Mouse (Mus musculus) hindbrain, embryonic 11.5 days (tissue): ENCODE measurements at regions not wholly inside any gene's neighbourhood (a gene's known extent, or its start where the extent isn't known, plus 50 kb on each side); places are given as distances from the start of the nearest gene placed in this dataset.
"Not testable (repeated sequence)": the region's sequence is repeated elsewhere in the genome, so short reads cannot be mapped to it uniquely, and the experiment has no call there.

Experiments used
- ATAC-seq: fragments of 200-750 bp; cut with Nextera tagmentation; 2 replicates; pipeline ENCODE4 v1.8.0; 2017; ENCODE audit warnings: mild to moderate bottlenecking, moderate TSS enrichment, moderate library complexity; ENCODE audit not compliant: low FRiP score
- DNase-seq: peaks from one replicate; pipeline ENCODE4 v3.0.0-alpha.2; 2015; ENCODE audit warnings: low spot score
- H3K27ac ChIP-seq: fragments of 300-500 bp; sonication (generic); 2 replicates; pipeline ENCODE4 v1.5.1; 2014; ENCODE audit warnings: mild to moderate bottlenecking, low read depth, low read length
- H3K27me3 ChIP-seq: fragments of 300-500 bp; sonication (generic); 2 replicates; pipeline ENCODE4 v1.6.1; 2014; ENCODE audit warnings: mild to moderate bottlenecking, low read length, moderate library complexity, mixed read lengths; ENCODE audit not compliant: control insufficient read depth, insufficient read depth
- H3K36me3 ChIP-seq: fragments of 300-500 bp; sonication (generic); 2 replicates; pipeline ENCODE4 v1.6.1; 2014; ENCODE audit warnings: mild to moderate bottlenecking, low read length, moderate library complexity, mixed read lengths; ENCODE audit not compliant: control insufficient read depth, insufficient read depth
- H3K4me1 ChIP-seq: fragments of 300-500 bp; sonication (generic); replicated peaks from 2 replicates; pipeline ENCODE4 v1.6.1; 2014; ENCODE audit warnings: low read length, mixed read lengths; ENCODE audit not compliant: control insufficient read depth, insufficient read depth
- H3K4me2 ChIP-seq: fragments of 300-500 bp; sonication (generic); replicated peaks from 2 replicates; pipeline ENCODE4 v1.6.1; 2014; ENCODE audit warnings: mild to moderate bottlenecking, low read depth, low read length
- H3K4me3 ChIP-seq: fragments of 300-500 bp; sonication (generic); 2 replicates; pipeline ENCODE4 v1.5.1; 2014; ENCODE audit warnings: low read depth, low read length
- H3K9ac ChIP-seq: fragments of 300-500 bp; sonication (generic); 2 replicates; pipeline ENCODE4 v1.6.1; 2014; ENCODE audit warnings: low read depth, low read length
- H3K9me3 ChIP-seq: fragments of 300-500 bp; sonication (generic); 2 replicates; pipeline ENCODE4 v1.6.1; 2016; ENCODE audit warnings: low read length; ENCODE audit not compliant: control insufficient read depth
- WGBS: fragments of 180-500 bp; shearing (Covaris S2); extraction: QIAGEN DNeasy Blood & Tissue Kit; methylation state at CpG from one replicate; pipeline ENCODE4 v1.1.7; 2014; 5-methylcytosine and 5-hydroxymethylcytosine counted together

GRCm38 (mm10) chr16:51080146-51080545 is 489.2 kb upstream of the Ccdc54 start:
- DNase-seq (no peak), ATAC-seq (no peak)
- 83% methylated on average over 4 of the region's 4 CpGs for WGBS
- Histone ChIP-seq H3K27ac (no peak overlapping the region), H3K36me3 (no peaks in the 10 kb centered on the region), H3K9ac (no peak overlapping the region), H3K4me3 (no peak overlapping the region), H3K9me3 (no peaks in the 10 kb centered on the region), H3K4me2 (no peak overlapping the region), H3K4me1 (no peaks in the 10 kb centered on the region), H3K27me3 (no peaks in the 10 kb centered on the region)

GRCm38 (mm10) chr16:51048650-51049049 is 457.7 kb upstream of the Ccdc54 start:
- DNase-seq = no peak
- Histone ChIP-seq H3K4me3 (no peak overlapping the region), H3K4me1 (no peaks in the 10 kb centered on the region), H3K4me2 (no peak overlapping the region), H3K36me3 (no peaks in the 10 kb centered on the region), H3K9me3 (no peaks in the 10 kb centered on the region), H3K9ac (no peak overlapping the region), H3K27me3 (no peaks in the 10 kb centered on the region), H3K27ac (no peak overlapping the region)
- ATAC-seq = no peak
- 72% methylated on average over 2 of the region's 2 CpGs for WGBS

GRCm38 (mm10) chr16:51048169-51048568 is 457.2 kb upstream of the Ccdc54 start:
- Histone ChIP-seq H3K27ac (no peak overlapping the region), H3K27me3 (no peaks in the 10 kb centered on the region)
- 80% methylated on average over 4 of the region's 4 CpGs for WGBS

GRCm38 (mm10) chr16:51041311-51041710 is 450.4 kb upstream of the Ccdc54 start:
- H3K27me3 ChIP-seq = no peaks in the 10 kb centered on the region
- H3K36me3 ChIP-seq = no peaks in the 10 kb centered on the region
- ATAC-seq (no peak), DNase-seq (no peak)
- H3K9ac ChIP-seq = no peak overlapping the region
- no peak overlapping the region for H3K4me3 ChIP-seq
- H3K9me3 ChIP-seq = no peaks in the 10 kb centered on the region
- no peaks in the 10 kb centered on the region for H3K4me1 ChIP-seq
- H3K27ac ChIP-seq = no peak overlapping the region
- 89% methylated on average over 4 of the region's 4 CpGs for WGBS
- H3K4me2 ChIP-seq = no peak overlapping the region

More at GRCm38 (mm10) chr16:51048169-51048568, 457.2 kb upstream of the Ccdc54 start:
- no peaks in the 10 kb centered on the region for H3K4me1 ChIP-seq
- H3K36me3 ChIP-seq = no peaks in the 10 kb centered on the region
- H3K4me2 ChIP-seq = no peak overlapping the region
- no peak for DNase-seq
- H3K4me3 ChIP-seq = no peak overlapping the region
- H3K9me3 ChIP-seq = no peaks in the 10 kb centered on the region
- no peak for ATAC-seq
- H3K9ac ChIP-seq = no peak overlapping the region

- no peak overlapping the region for H3K9ac ChIP-seq
- H3K27ac ChIP-seq = no peak overlapping the region
- H3K4me2 ChIP-seq = no peak overlapping the region
- H3K4me3 ChIP-seq = no peak overlapping the region
- H3K27me3 ChIP-seq = no peaks in the 10 kb centered on the region
- ATAC-seq (no peak), DNase-seq (no peak)
- no peaks in the 10 kb centered on the region for H3K9me3 ChIP-seq
- H3K36me3 ChIP-seq = no peaks in the 10 kb centered on the region
- no peaks in the 10 kb centered on the region for H3K4me1 ChIP-seq
Observed at GRCm38 (mm10) chr16:51002876-51003275, 411.9 kb upstream of the Ccdc54 start.

GRCm38 (mm10) chr16:50964395-50964794 is 373.4 kb upstream of the Ccdc54 start:
- Histone ChIP-seq H3K4me3 (no peak overlapping the region), H3K36me3 (no peaks in the 10 kb centered on the region), H3K27me3 (no peaks in the 10 kb centered on the region), H3K4me1 (no peaks in the 10 kb centered on the region), H3K9me3 (no peaks in the 10 kb centered on the region), H3K27ac (no peak overlapping the region), H3K4me2 (no peak overlapping the region), H3K9ac (no peak overlapping the region)
- no peak for ATAC-seq
- 96% methylated on average over 1 of the region's 2 CpGs for WGBS
- no peak for DNase-seq

- Histone ChIP-seq H3K27me3 (no peaks in the 10 kb centered on the region), H3K4me1 (no peaks in the 10 kb centered on the region), H3K4me3 (no peak overlapping the region), H3K9me3 (no peaks in the 10 kb centered on the region), H3K36me3 (no peaks in the 10 kb centered on the region), H3K27ac (no peak overlapping the region), H3K9ac (no peak overlapping the region), H3K4me2 (no peak overlapping the region)
- DNase-seq (no peak), ATAC-seq (no peak)
- 78% methylated on average over 4 of the region's 4 CpGs for WGBS
Observed at GRCm38 (mm10) chr16:50944091-50944490, 353.1 kb upstream of the Ccdc54 start.

GRCm38 (mm10) chr16:50943581-50943980 is 352.6 kb upstream of the Ccdc54 start:
- not testable (repeated sequence) for H3K27ac ChIP-seq, H3K4me1 ChIP-seq, H3K4me2 ChIP-seq, H3K9me3 ChIP-seq, H3K27me3 ChIP-seq, H3K36me3 ChIP-seq, H3K4me3 ChIP-seq, H3K9ac ChIP-seq, DNase-seq, ATAC-seq
- 92% methylated on average over 6 of the region's 6 CpGs for WGBS

- H3K4me2 ChIP-seq = no peak overlapping the region
- no peaks in the 10 kb centered on the region for H3K27me3 ChIP-seq
- H3K4me3 ChIP-seq = no peak overlapping the region
- DNase-seq (no peak), ATAC-seq (no peak)
- no peaks in the 10 kb centered on the region for H3K36me3 ChIP-seq
- no peaks in the 10 kb centered on the region for H3K9me3 ChIP-seq
- H3K4me1 ChIP-seq = no peaks in the 10 kb centered on the region
- H3K27ac ChIP-seq = no peak overlapping the region
- no peak overlapping the region for H3K9ac ChIP-seq
Observed at GRCm38 (mm10) chr16:50942291-50942690, 351.3 kb upstream of the Ccdc54 start.
